In the genomic region with DNA sequence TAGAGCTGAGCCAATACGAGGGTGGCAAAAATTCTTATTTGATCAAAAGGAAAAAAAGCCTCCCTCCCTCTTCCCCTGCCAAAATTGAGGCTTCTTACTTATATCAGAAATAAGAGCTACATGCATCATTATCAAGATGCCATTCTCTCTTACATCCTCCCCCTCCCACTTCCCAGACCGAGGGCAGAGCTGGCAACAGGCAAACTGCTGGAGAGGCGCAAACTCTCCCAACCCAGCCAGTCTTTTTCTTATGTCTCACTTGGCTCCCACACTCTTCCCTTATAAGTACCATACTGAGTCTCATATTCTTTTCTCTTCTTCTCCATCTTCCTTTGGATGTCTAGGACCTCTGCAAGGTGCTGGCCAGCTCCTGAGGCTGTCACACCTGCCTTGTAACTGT, we compare ENCODE assay signal across 20 mouse cellular contexts.
"Had no signal": no experiment of that assay in that cellular context is flagged by ENCODE, and none has a peak within 500 bp of the region (broad histone marks: within the 10 kb centered on the region; RNA-seq: fewer than 3 reads in every experiment).

No protein-coding gene starts in this region.

- DNase-seq: heart, postnatal 10 days; heart, postnatal 14 days; heart, postnatal 36 days; heart, postnatal 4 days; kidney, adult 11 months; kidney, adult 18-20 months; kidney, adult 8-10 months; kidney, adult 9 months; kidney, postnatal 10 days; kidney, postnatal 14 days; kidney, postnatal 25 days; kidney, postnatal 4 days; layer of hippocampus, adult 9-11 months; layer of hippocampus, postnatal 36 days had no signal

- ATAC-seq: hindbrain, embryonic 16.5 days; hindbrain, postnatal 0 days; inflammation-experienced regulatory T-cells, adult 6 months; intestine, embryonic 15.5 days; intestine, embryonic 16.5 days; intestine, postnatal 0 days had no signal
